Mouse (Mus musculus) splenic B cell, adult 2 months (primary cell): Measurements from ENCODE around the gene Kdr.

ENCODE experiments used
- DNase-seq: peaks from one replicate; pipeline ENCODE4 v3.0.0-alpha.2; 2011; ENCODE audit warnings: low read depth, low spot score
- H3K27me3 ChIP-seq: 2 replicates; pipeline ENCODE4 v1.6.1; 2012; ENCODE audit warnings: mild to moderate bottlenecking, low read length, moderate library complexity, mixed read lengths; ENCODE audit not compliant: control insufficient read depth, poor library complexity, insufficient read depth, severe bottlenecking
- H3K36me3 ChIP-seq: 2 replicates; pipeline ENCODE4 v1.6.1; 2012; ENCODE audit warnings: mild to moderate bottlenecking, low read length, moderate library complexity, mixed read lengths; ENCODE audit not compliant: control insufficient read depth, poor library complexity, insufficient read depth, severe bottlenecking

Gene Kdr

GRCm38 (mm10) chr5:75978374-75979100 is at the start of gene Kdr:
TSS of gene Kdr (minus strand) at chr5:75978458.
- H3K36me3 ChIP-seq: no peaks in the 10 kb centered on the region
- peak; percentile 17 for DNase-seq
- H3K27me3 ChIP-seq: no peaks in the 10 kb centered on the region; the same call in 1 of the 2 replicates

- no peak for DNase-seq
- Histone ChIP-seq H3K36me3 (no peaks in the 10 kb centered on the region), H3K27me3 (no peaks in the 10 kb centered on the region)
These were observed 48.5 kb upstream of the Kdr start for GRCm38 (mm10) chr5:76026805-76027204.

GRCm38 (mm10) chr5:76025996-76026665 is 47.9 kb upstream of the Kdr start:
- Histone ChIP-seq H3K27me3 (no peaks in the 10 kb centered on the region), H3K36me3 (no peaks in the 10 kb centered on the region)
- peak; percentile 71 for DNase-seq

- H3K27me3 ChIP-seq: no peaks in the 10 kb centered on the region
- no peak for DNase-seq
- H3K36me3 ChIP-seq: no peaks in the 10 kb centered on the region
These were observed 44.9 kb upstream of the Kdr start for GRCm38 (mm10) chr5:76023011-76023773.

- Histone ChIP-seq H3K27me3 (no peaks in the 10 kb centered on the region), H3K36me3 (no peaks in the 10 kb centered on the region)
- DNase-seq: no peak
These were observed 44.2 kb upstream of the Kdr start for GRCm38 (mm10) chr5:76022436-76022835.

GRCm38 (mm10) chr5:76018321-76018720 is 40.1 kb upstream of the Kdr start:
- Histone ChIP-seq H3K36me3 (no peaks in the 10 kb centered on the region), H3K27me3 (no peaks in the 10 kb centered on the region)
- no peak for DNase-seq

- no peaks in the 10 kb centered on the region for H3K36me3 ChIP-seq
- H3K27me3 ChIP-seq: no peaks in the 10 kb centered on the region
- no peak for DNase-seq
These were observed 37.8 kb upstream of the Kdr start for GRCm38 (mm10) chr5:76016086-76016485.

GRCm38 (mm10) chr5:76013881-76014431 is 35.7 kb upstream of the Kdr start:
- no peak for DNase-seq
- Histone ChIP-seq H3K36me3 (no peaks in the 10 kb centered on the region), H3K27me3 (no peaks in the 10 kb centered on the region)

- Histone ChIP-seq H3K27me3 (no peaks in the 10 kb centered on the region), H3K36me3 (no peaks in the 10 kb centered on the region)
- no peak for DNase-seq
These were observed 28.1 kb upstream of the Kdr start for GRCm38 (mm10) chr5:76006403-76006802.

- no peak for DNase-seq
- no peaks in the 10 kb centered on the region for H3K36me3 ChIP-seq
These were observed 12.0 kb upstream of the Kdr start for GRCm38 (mm10) chr5:75990212-75990611.

GRCm38 (mm10) chr5:75987530-75987929 is 9.3 kb upstream of the Kdr start:
- DNase-seq: no peak
- no peaks in the 10 kb centered on the region for H3K27me3 ChIP-seq
- H3K36me3 ChIP-seq: no peaks in the 10 kb centered on the region

More at GRCm38 (mm10) chr5:75990212-75990611, 12.0 kb upstream of the Kdr start:
- no peaks in the 10 kb centered on the region for H3K27me3 ChIP-seq

GRCm38 (mm10) chr5:75980521-75981311 is 2.5 kb upstream of the Kdr start:
- Histone ChIP-seq H3K36me3 (no peaks in the 10 kb centered on the region), H3K27me3 (no peaks in the 10 kb centered on the region; the same call in 1 of the 2 replicates)
- DNase-seq: peak; percentile 38

- Histone ChIP-seq H3K27me3 (no peaks in the 10 kb centered on the region; the same call in 1 of the 2 replicates), H3K36me3 (no peaks in the 10 kb centered on the region)
- DNase-seq: no peak
These were observed 850 bp upstream of the Kdr start for GRCm38 (mm10) chr5:75979108-75979507.
